In genomic region chr16:10441761-10442160, GRCm38 (mm10) we compare ENCODE assay signal across 16 mouse cellular contexts.
"Had no signal": no experiment of that assay in that cellular context is flagged by ENCODE, and none has a peak within 500 bp of the region (broad histone marks: within the 10 kb centered on the region; RNA-seq: fewer than 3 reads in every experiment).

No protein-coding gene starts in this region.

- H3K27me3 ChIP-seq: neural tube, embryonic 13.5 days; neural tube, embryonic 15.5 days; stomach, embryonic 15.5 days had no signal

- H3K4me3 ChIP-seq: neural tube, embryonic 13.5 days; neural tube, embryonic 15.5 days; stomach, embryonic 15.5 days had no signal

- H3K4me2 ChIP-seq: neural tube, embryonic 13.5 days; neural tube, embryonic 15.5 days; stomach, embryonic 15.5 days had no signal

- H3K9me3 ChIP-seq: neural tube, embryonic 13.5 days; neural tube, embryonic 15.5 days; stomach, embryonic 15.5 days had no signal

- H3K9ac ChIP-seq: neural tube, embryonic 13.5 days; neural tube, embryonic 15.5 days; stomach, embryonic 15.5 days had no signal

- DNase-seq: retina, postnatal 1 day; right cerebral cortex, adult 18-20 months; right cerebral cortex, postnatal 14 days; right cerebral cortex, postnatal 25 days; right cerebral cortex, postnatal 4 days; spleen, adult 18-20 months; thymus, adult 18-20 months; thymus, adult 2 months; thymus, postnatal 14 days; thymus, postnatal 25 days; thymus, postnatal 36 days; thymus, postnatal 4 days had no signal

- H3K36me3 ChIP-seq: stomach, embryonic 15.5 days had no signal

- H3K27ac ChIP-seq: neural tube, embryonic 13.5 days; neural tube, embryonic 15.5 days; stomach, embryonic 15.5 days; stomach, postnatal 0 days had no signal
